In genomic region chr19:16780251-16780783, GRCm38 (mm10) we compare ENCODE assay signal across 8 mouse cellular contexts. TPM values are rescaled to one million over a fixed set of nuclear protein-coding genes. Genes with fewer than 3 reads are reported as not detected.
A peak's percentile ranks its signal among the peaks of the same experiment; 100 is the strongest.
DNase-seq lines count a peak whose midpoint lies in the region; ATAC-seq and TF ChIP-seq lines count a peak whose summit lies in the region.

No protein-coding gene starts in this region.

- H3K9me3 ChIP-seq in embryonic facial prominence, embryonic 15.5 days (replicated peaks), result no peaks in the 10 kb centered on the region
- H3K9me3 ChIP-seq in heart, embryonic 15.5 days (replicated peaks), result no peaks in the 10 kb centered on the region
- H3K9me3 ChIP-seq in lung, embryonic 14.5 days (ENCODE audit: low read depth, low read length), result no peaks in the 10 kb centered on the region

- H3K36me3 ChIP-seq in C2C12 (ENCODE audit: control insufficient read depth, insufficient read depth), result no peaks in the 10 kb centered on the region
- no peaks in the 10 kb centered on the region for H3K36me3 ChIP-seq in embryonic facial prominence, embryonic 15.5 days
- no peaks in the 10 kb centered on the region for H3K36me3 ChIP-seq in heart, embryonic 15.5 days
- H3K36me3 ChIP-seq in lung, embryonic 14.5 days (ENCODE audit: insufficient read depth), result no peaks in the 10 kb centered on the region

- H3K4me2 ChIP-seq in embryonic facial prominence, embryonic 15.5 days (replicated peaks), result peak overlapping the region; percentile 97
- peak overlapping the region; percentile 98 for H3K4me2 ChIP-seq in heart, embryonic 15.5 days
- peak overlapping the region; percentile 96 for H3K4me2 ChIP-seq in lung, embryonic 14.5 days

- peak; percentile 48 for DNase-seq in adipocyte (ENCODE audit: low spot score)
- DNase-seq in kidney, postnatal 14 days, result peak; percentile 75
- DNase-seq in lung, embryonic 14.5 days, result peak; percentile 47
- peak; percentile 13 for DNase-seq in ovary, postnatal 14 days (ENCODE audit: low spot score)

- H3K79me3 ChIP-seq in C2C12 (ENCODE audit: low read depth), result peaks cover 19% of the 10 kb centered on the region

- no peak overlapping the region for H3K27ac ChIP-seq in embryonic facial prominence, embryonic 15.5 days (replicated peaks)
- H3K27ac ChIP-seq in heart, embryonic 15.5 days, result peak overlapping the region; percentile 53
- H3K27ac ChIP-seq in lung, embryonic 14.5 days (ENCODE audit: low read depth), result no peak overlapping the region

- no peak for TF ChIP-seq CTCF in C2C12 (IDR thresholded peaks at IDR 0.05; ENCODE audit: control insufficient read depth, insufficient read depth, insufficient read length)
- no peak for TF ChIP-seq CTCF in lung, embryonic 14.5 days (IDR thresholded peaks at IDR 0.05; ENCODE audit: low read depth)

- peak overlapping the region; percentile 95 for H3ac ChIP-seq in C2C12 (ENCODE audit: control insufficient read depth, insufficient read length, low read depth)

- peak; percentile 63 for ATAC-seq in embryonic facial prominence, embryonic 15.5 days (ENCODE audit: insufficient number of reproducible peaks, low FRiP score, low TSS enrichment, low read depth)
- ATAC-seq in heart, embryonic 15.5 days (replicated peaks; ENCODE audit: insufficient number of reproducible peaks, insufficient read depth, low FRiP score, low read depth), result peak; percentile 61
- peak; percentile 60 for ATAC-seq in lung, embryonic 14.5 days (ENCODE audit: insufficient read depth)
- no peak for ATAC-seq in activated CD4-positive, CD25-positive, alpha-beta regulatory T cell, adult 4 months

- H3K4me3 ChIP-seq in C2C12 (ENCODE audit: insufficient read depth, poor library complexity, severe bottlenecking), result peak overlapping the region; percentile 94
- peak overlapping the region; percentile 67 for H3K4me3 ChIP-seq in embryonic facial prominence, embryonic 15.5 days (replicated peaks)
- H3K4me3 ChIP-seq in heart, embryonic 15.5 days, result peak overlapping the region; percentile 83
- peak overlapping the region; percentile 68 for H3K4me3 ChIP-seq in lung, embryonic 14.5 days (ENCODE audit: low read depth, low read length)

- WGBS in embryonic facial prominence, embryonic 15.5 days, result under 1% methylated on average over 55 of the region's 55 CpGs
- WGBS in heart, embryonic 15.5 days, result 0% methylated on average over 55 of the region's 55 CpGs
- WGBS in lung, embryonic 14.5 days, result under 1% methylated on average over 55 of the region's 55 CpGs

- H3K79me2 ChIP-seq in C2C12 (ENCODE audit: control insufficient read depth, insufficient read depth), result peaks cover 54% of the 10 kb centered on the region

- peak overlapping the region; percentile 47 for H3K9ac ChIP-seq in embryonic facial prominence, embryonic 15.5 days
- H3K9ac ChIP-seq in heart, embryonic 15.5 days, result peak overlapping the region; percentile 78
- H3K9ac ChIP-seq in lung, embryonic 14.5 days, result peak overlapping the region; percentile 64

- 0 out of 2 replicates have a peak, but pooled peaks cover 5% of the 10 kb centered on the region for H3K4me1 ChIP-seq in embryonic facial prominence, embryonic 15.5 days
- H3K4me1 ChIP-seq in heart, embryonic 15.5 days (replicated peaks), result peaks cover 14% of the 10 kb centered on the region
- 0 out of 2 replicates have a peak, but pooled peaks cover 4% of the 10 kb centered on the region for H3K4me1 ChIP-seq in lung, embryonic 14.5 days (ENCODE audit: insufficient read depth)

- no peaks in the 10 kb centered on the region for H3K27me3 ChIP-seq in C2C12 (ENCODE audit: control insufficient read depth, insufficient read depth, insufficient read length)
- H3K27me3 ChIP-seq in embryonic facial prominence, embryonic 15.5 days, result peaks cover 10% of the 10 kb centered on the region
- H3K27me3 ChIP-seq in heart, embryonic 15.5 days, result peaks cover 8% of the 10 kb centered on the region
- no peaks in the 10 kb centered on the region for H3K27me3 ChIP-seq in lung, embryonic 14.5 days (ENCODE audit: insufficient read depth, low read length)

TF ChIP-seq in C2C12, 6 proteins besides CTCF, POLR2A, EP300 and RAD21:
- TF ChIP-seq MYOG (IDR thresholded peaks at IDR 0.05; ENCODE audit: control insufficient read depth, extremely low read depth, insufficient read length) (no peak), FOSL1 (IDR thresholded peaks at IDR 0.05; ENCODE audit: insufficient read depth, low read length, poor library complexity, severe bottlenecking) (no peak), MYOD1 (IDR thresholded peaks at IDR 0.05; ENCODE audit: control insufficient read depth, insufficient read length, low read depth) (no peak), MAX (IDR thresholded peaks at IDR 0.05) (no peak), CEBPB (IDR thresholded peaks at IDR 0.05; ENCODE audit: low read depth) (no peak), USF1 (IDR thresholded peaks at IDR 0.05; ENCODE audit: low read depth) (no peak)
TF ChIP-seq in C2C12: peak in this region for 0.

RNA-seq across cellular contexts. Expression of gene Vps13a, which starts 0.4 kb away (rescaled TPM):
- polyA plus RNA-seq in C2C12 (2012; fragmentation: generic; extraction: Trizol), result 3.0 TPM
- polyA plus RNA-seq in embryonic facial prominence, embryonic 15.5 days (2015; fragmentation: Nextera tagmentation; extraction: Ambion mirVana), result 8.9 and 9.1 TPM in 2 replicates
- 7.4 and 7.7 TPM in 2 replicates for polyA plus RNA-seq in heart, embryonic 15.5 days (2015; fragmentation: Nextera tagmentation; extraction: Ambion mirVana)
- 12.0 and 12.2 TPM in 2 replicates for polyA plus RNA-seq in lung, embryonic 14.5 days (2014; fragmentation: Nextera tagmentation; extraction: Ambion mirVana)
- polyA plus RNA-seq in activated CD4-positive, CD25-positive, alpha-beta regulatory T cell, adult 4 months (2017; shearing (Covaris generic)), result 10 to 100 TPM; 33.4 to 43.5 TPM

Comparison
In these comparisons a context has a peak if more than half of its experiments do, and no peak if none do; other contexts are left out.
1. DNase-seq: peak in every context shown above with its lines; median percentile 75 in kidney, postnatal 14 days; 48 in adipocyte; 47 in lung, embryonic 14.5 days; 13 in ovary, postnatal 14 days.